Mouse (Mus musculus): ENCODE data around the gene Fli1. TPM values are rescaled to one million over a fixed set of nuclear protein-coding genes. Genes with fewer than 3 reads are reported as not detected.

The Fli1 gene
- 120 TPM for polyA plus RNA-seq (2017; shearing (Covaris generic))

DNA sequence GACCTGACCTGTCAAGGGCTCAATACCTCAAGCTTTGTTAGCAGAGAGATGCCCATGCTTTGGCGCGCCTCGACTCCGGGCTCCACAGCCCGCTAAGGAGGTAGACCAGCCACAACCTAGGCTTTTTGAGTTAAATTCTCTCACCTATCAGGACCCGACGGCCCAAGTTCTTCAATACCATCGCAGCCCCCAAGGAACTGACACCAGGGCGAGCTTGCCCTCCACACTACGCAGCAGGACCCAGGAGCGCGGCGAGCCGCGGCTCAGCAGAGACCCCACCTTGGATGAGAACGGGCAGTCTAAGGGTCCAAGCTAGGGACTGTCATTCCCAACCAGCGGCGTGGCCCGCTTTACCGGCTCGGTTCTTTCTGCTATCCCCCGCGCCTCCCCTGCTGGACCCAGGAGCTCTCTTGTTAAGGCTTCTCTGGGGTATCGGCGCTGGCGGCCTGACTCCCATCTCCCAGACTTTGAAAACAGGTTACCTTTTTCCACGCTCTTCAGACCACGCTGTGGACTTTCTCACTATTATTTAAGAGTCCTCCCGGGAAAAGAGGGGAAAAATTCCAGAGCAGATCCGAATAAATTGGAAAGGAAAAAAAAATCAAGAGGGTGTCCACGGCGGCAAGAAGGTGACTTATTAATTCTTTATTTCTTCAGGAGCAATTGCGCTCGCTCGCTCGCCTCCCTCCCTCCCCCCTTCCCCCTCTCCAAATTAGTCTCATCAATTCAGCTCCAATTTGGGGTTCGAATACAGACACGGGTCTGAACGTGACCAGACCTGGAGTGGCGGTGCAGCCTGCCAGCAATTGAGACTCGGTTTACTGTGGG, at the start of gene Fli1:
Gene Fli1, minus strand, starts transcription at position 650 of the 828 bp plus-strand sequence.

Other genes with a start within 250 kb of the Fli1 start
- 0.24 TPM for gene Kcnj5, start 198.5 kb downstream of the Fli1 start, polyA plus RNA-seq (2017; shearing (Covaris generic))
- gene Kcnj1, start 170.4 kb downstream of the Fli1 start, polyA plus RNA-seq (2017; shearing (Covaris generic)), result not detected
- 1,445 TPM for gene Ets1, start 93.4 kb upstream of the Fli1 start, polyA plus RNA-seq (2017; shearing (Covaris generic))

Measured in effector memory CD4-positive, alpha-beta T cell, adult 7 months (primary cell).